ENCODE assay signal across 9 mouse cellular contexts in the genomic region with DNA sequence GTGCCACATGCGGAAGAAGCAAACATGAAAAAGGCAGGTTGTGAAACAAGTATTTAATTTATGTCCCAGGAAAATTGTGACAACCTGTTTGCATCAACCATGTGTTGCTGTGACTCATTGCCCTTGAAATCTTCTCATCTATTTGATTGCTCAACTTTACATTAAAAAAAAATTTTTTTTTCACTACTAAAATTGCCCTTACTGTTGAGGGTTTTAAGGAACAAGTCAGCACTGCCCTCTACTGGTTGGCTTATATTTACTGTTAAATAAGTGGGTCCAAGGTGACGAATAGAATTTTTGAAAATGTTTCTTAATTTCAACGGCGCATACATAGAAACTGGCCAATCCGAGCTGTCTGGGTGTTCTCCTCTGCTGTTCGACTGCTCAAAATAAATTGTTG. TPM values are rescaled to one million over a fixed set of nuclear protein-coding genes. Genes with fewer than 3 reads are reported as not detected.
A peak's percentile ranks its signal among the peaks of the same experiment; 100 is the strongest.
DNase-seq lines count a peak whose midpoint lies in the region; ATAC-seq and TF ChIP-seq lines count a peak whose summit lies in the region.
"Had no signal": no experiment of that assay in that cellular context is flagged by ENCODE, and none has a peak within 500 bp of the region (broad histone marks: within the 10 kb centered on the region; RNA-seq: fewer than 3 reads in every experiment).

No protein-coding gene starts in this region.

- H3K4me2 ChIP-seq in forebrain, postnatal 0 days (ENCODE audit: low read depth), result no peak overlapping the region
- no peak overlapping the region for H3K4me2 ChIP-seq in forebrain, embryonic 16.5 days (ENCODE audit: low read length)
- H3K4me2 ChIP-seq in intestine, postnatal 0 days (replicated peaks; ENCODE audit: low read depth), result no peak overlapping the region
- H3K4me2 ChIP-seq: limb, embryonic 15.5 days had no signal

- ATAC-seq in forebrain, postnatal 0 days, result no peak
- no peak for ATAC-seq in forebrain, embryonic 16.5 days
- no peak for ATAC-seq in intestine, postnatal 0 days

- H3K4me1 ChIP-seq in forebrain, postnatal 0 days (ENCODE audit: insufficient read depth), result no peaks in the 10 kb centered on the region
- H3K4me1 ChIP-seq in forebrain, embryonic 16.5 days (replicated peaks; ENCODE audit: control insufficient read depth, insufficient read depth, low read length), result no peaks in the 10 kb centered on the region
- no peaks in the 10 kb centered on the region for H3K4me1 ChIP-seq in intestine, postnatal 0 days (replicated peaks; ENCODE audit: control insufficient read depth, insufficient read depth, low read length)
- no peaks in the 10 kb centered on the region for H3K4me1 ChIP-seq in midbrain, embryonic 10.5 days

- no peak overlapping the region for H3K27ac ChIP-seq in forebrain, postnatal 0 days (ENCODE audit: low read depth, low read length)
- no peak overlapping the region for H3K27ac ChIP-seq in forebrain, embryonic 16.5 days (ENCODE audit: low read length)
- no peak overlapping the region for H3K27ac ChIP-seq in intestine, postnatal 0 days (ENCODE audit: low read depth, low read length)
- H3K27ac ChIP-seq in midbrain, embryonic 10.5 days (replicated peaks), result no peak overlapping the region
- H3K27ac ChIP-seq: limb, embryonic 15.5 days had no signal

- WGBS in forebrain, postnatal 0 days, result 42% methylated on average over 6 of the region's 6 CpGs
- WGBS in forebrain, embryonic 16.5 days, result 45% methylated on average over 6 of the region's 6 CpGs
- WGBS in intestine, postnatal 0 days, result 39% methylated on average over 6 of the region's 6 CpGs
- WGBS in midbrain, embryonic 10.5 days, result 52% methylated on average over 6 of the region's 6 CpGs

- DNase-seq in forebrain, postnatal 0 days, result peak; percentile 60
- peak; percentile 5 for DNase-seq in right cerebral cortex, adult 18-20 months
- no peak for DNase-seq in right cerebral cortex, postnatal 14 days
- DNase-seq in cerebellum, postnatal 10 days, result peak; percentile 67 to 79
- peak; percentile 65 for DNase-seq in splenic B cell, adult 2 months (ENCODE audit: low read depth, low spot score)
- no peak for DNase-seq in midbrain, embryonic 10.5 days (ENCODE audit: low spot score)

- no peak overlapping the region for H3K9ac ChIP-seq in forebrain, postnatal 0 days
- no peak overlapping the region for H3K9ac ChIP-seq in forebrain, embryonic 16.5 days (replicated peaks; ENCODE audit: low read depth, low read length)
- H3K9ac ChIP-seq in intestine, postnatal 0 days (ENCODE audit: low read depth, low read length), result no peak overlapping the region
- H3K9ac ChIP-seq: limb, embryonic 15.5 days had no signal

- H3K36me3 ChIP-seq in forebrain, postnatal 0 days (ENCODE audit: insufficient read depth), result no peaks in the 10 kb centered on the region
- H3K36me3 ChIP-seq in forebrain, embryonic 16.5 days (ENCODE audit: control insufficient read depth, insufficient read depth), result no peaks in the 10 kb centered on the region
- H3K36me3 ChIP-seq in intestine, postnatal 0 days (ENCODE audit: control insufficient read depth, insufficient read depth), result no peaks in the 10 kb centered on the region
- H3K36me3 ChIP-seq in splenic B cell, adult 2 months (ENCODE audit: control insufficient read depth, insufficient read depth, low read length, poor library complexity, severe bottlenecking), result no peaks in the 10 kb centered on the region
- no peaks in the 10 kb centered on the region for H3K36me3 ChIP-seq in midbrain, embryonic 10.5 days
- H3K36me3 ChIP-seq: limb, embryonic 15.5 days had no signal

- no peaks in the 10 kb centered on the region for H3K9me3 ChIP-seq in forebrain, postnatal 0 days (ENCODE audit: low read length)
- H3K9me3 ChIP-seq in forebrain, embryonic 16.5 days (ENCODE audit: control insufficient read depth, low read length), result no peaks in the 10 kb centered on the region
- H3K9me3 ChIP-seq in intestine, postnatal 0 days (ENCODE audit: control insufficient read depth), result no peaks in the 10 kb centered on the region
- H3K9me3 ChIP-seq in midbrain, embryonic 10.5 days (replicated peaks), result no peaks in the 10 kb centered on the region
- H3K9me3 ChIP-seq: limb, embryonic 15.5 days had no signal

- H3K27me3 ChIP-seq in forebrain, postnatal 0 days (ENCODE audit: insufficient read depth, low read length), result no peaks in the 10 kb centered on the region
- no peaks in the 10 kb centered on the region for H3K27me3 ChIP-seq in forebrain, embryonic 16.5 days (replicated peaks; ENCODE audit: control insufficient read depth, insufficient read depth, low read length)
- H3K27me3 ChIP-seq in intestine, postnatal 0 days (replicated peaks; ENCODE audit: control insufficient read depth, insufficient read depth, low read length), result no peaks in the 10 kb centered on the region
- no peaks in the 10 kb centered on the region for H3K27me3 ChIP-seq in splenic B cell, adult 2 months (ENCODE audit: control insufficient read depth, insufficient read depth, low read length, poor library complexity, severe bottlenecking)
- H3K27me3 ChIP-seq in midbrain, embryonic 10.5 days (ENCODE audit: low read depth, poor library complexity, severe bottlenecking), result no peaks in the 10 kb centered on the region
- H3K27me3 ChIP-seq: limb, embryonic 15.5 days had no signal

- TF ChIP-seq CTCF in forebrain, postnatal 0 days (IDR thresholded peaks at IDR 0.05; ENCODE audit: low read depth), result peak; percentile 60
- TF ChIP-seq CTCF in intestine, postnatal 0 days (IDR thresholded peaks at IDR 0.05; ENCODE audit: low read depth), result peak; percentile 74

- H3K4me3 ChIP-seq in forebrain, postnatal 0 days (ENCODE audit: low read depth, low read length), result no peak overlapping the region
- H3K4me3 ChIP-seq in forebrain, embryonic 16.5 days (replicated peaks; ENCODE audit: low read length), result no peak overlapping the region
- H3K4me3 ChIP-seq in intestine, postnatal 0 days (ENCODE audit: low read depth, low read length), result no peak overlapping the region
- H3K4me3 ChIP-seq in midbrain, embryonic 10.5 days, result no peak overlapping the region
- H3K4me3 ChIP-seq: limb, embryonic 15.5 days had no signal

RNA-seq across cellular contexts. Expression of gene Dhrs7, which starts 29.2 kb away (rescaled TPM):
- total RNA-seq in forebrain, postnatal 0 days (2014; rRNA removed), result 13.5 and 14.0 TPM in 2 replicates
- polyA plus RNA-seq in forebrain, postnatal 0 days (2015; fragmentation: Nextera tagmentation; extraction: Ambion mirVana), result 20.4 and 23.8 TPM in 2 replicates
- 7.9 and 11.2 TPM in 2 replicates for polyA plus RNA-seq in forebrain, embryonic 16.5 days (2015; fragmentation: Nextera tagmentation; extraction: Ambion mirVana)
- 75.4 and 79.3 TPM in 2 replicates for polyA plus RNA-seq in intestine, postnatal 0 days (2015; fragmentation: Nextera tagmentation; extraction: Ambion mirVana)
- polyA plus RNA-seq in midbrain, embryonic 10.5 days (2016; fragmentation: Nextera tagmentation; extraction: Ambion mirVana), result 12.6 and 13.2 TPM in 2 replicates

RNA-seq across cellular contexts. Expression of gene Gm4756, which starts 44.4 kb away (rescaled TPM):
- total RNA-seq in forebrain, postnatal 0 days (2014; rRNA removed), result not detected in 2 replicates
- polyA plus RNA-seq in forebrain, postnatal 0 days (2015; fragmentation: Nextera tagmentation; extraction: Ambion mirVana), result not detected in 2 replicates
- not detected in 2 replicates for polyA plus RNA-seq in forebrain, embryonic 16.5 days (2015; fragmentation: Nextera tagmentation; extraction: Ambion mirVana)
- not detected in 2 replicates for polyA plus RNA-seq in intestine, postnatal 0 days (2015; fragmentation: Nextera tagmentation; extraction: Ambion mirVana)
- not detected in 2 replicates for polyA plus RNA-seq in midbrain, embryonic 10.5 days (2016; fragmentation: Nextera tagmentation; extraction: Ambion mirVana)
- polyA plus RNA-seq: limb, embryonic 15.5 days had no signal

Comparison
In these comparisons a context has a peak if more than half of its experiments do, and no peak if none do; other contexts are left out.
1. DNase-seq: peak in forebrain, postnatal 0 days (single experiment), right cerebral cortex, adult 18-20 months (single experiment), cerebellum, postnatal 10 days (2 of 2) and splenic B cell, adult 2 months (single experiment); none in right cerebral cortex, postnatal 14 days (single experiment) and midbrain, embryonic 10.5 days (single experiment).